Mouse (Mus musculus): Measurements from ENCODE around the gene Exoc1.

The Exoc1 gene

DNA sequence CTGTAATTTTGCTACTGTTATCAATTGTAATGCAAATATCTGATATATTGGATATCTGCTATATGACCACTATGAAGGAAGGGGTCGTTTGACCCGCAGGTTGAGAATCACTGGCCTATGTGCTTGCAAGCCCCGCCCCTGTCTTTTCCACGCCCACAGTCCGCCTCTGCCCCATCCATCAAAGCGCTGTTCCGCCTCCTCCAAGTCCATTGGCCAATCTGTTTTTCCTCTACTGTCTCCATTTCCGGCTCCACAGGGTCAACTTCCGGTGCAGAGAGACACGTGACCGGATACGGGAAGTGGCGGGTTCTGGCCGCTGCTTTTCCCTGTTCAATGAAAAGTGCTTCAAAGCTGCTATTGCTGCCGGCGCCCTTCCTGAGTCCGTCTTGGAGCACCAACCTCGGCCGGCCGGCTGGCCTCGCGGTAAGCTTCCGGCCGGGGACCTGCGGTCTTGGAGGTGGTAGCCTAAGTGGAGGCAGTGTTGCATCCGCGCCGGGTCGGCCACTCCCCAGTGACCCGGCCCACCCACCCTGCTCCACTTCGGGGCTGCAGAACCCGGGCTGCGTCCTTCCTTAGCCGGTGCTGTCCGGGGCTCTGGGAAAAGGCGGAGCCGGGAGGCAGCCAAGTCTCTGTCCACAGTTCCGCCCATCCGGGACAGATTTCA, at the start of gene Exoc1:
Gene Exoc1, plus strand, starts transcription at position 272 of the 664 bp plus-strand sequence.
- peak; percentile 94 for DNase-seq

DNA sequence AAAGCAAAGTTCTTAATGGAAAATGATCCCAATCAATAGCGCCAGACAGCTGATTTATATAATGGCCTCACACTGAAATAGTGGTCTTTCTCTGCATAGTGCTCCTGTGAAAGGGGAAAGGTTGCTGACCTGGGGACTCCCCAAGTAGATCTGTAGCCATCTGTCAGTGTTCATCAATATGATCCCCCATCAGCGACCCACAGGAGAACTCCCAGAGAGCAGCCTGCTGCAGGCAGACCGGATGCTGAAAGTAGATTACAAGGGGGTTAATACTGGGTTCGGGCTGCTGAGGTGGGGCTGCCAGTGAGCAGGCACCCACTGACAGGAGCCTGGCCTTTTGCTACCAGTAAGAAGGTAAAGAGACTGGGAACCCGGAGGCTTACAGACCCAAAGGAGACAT, 45.3 kb upstream of the Exoc1 start, which contains the start of gene Gm7271:
Gene Gm7271, plus strand, starts transcription at position 230 of the 400 bp plus-strand sequence.
- DNase-seq: no peak

GRCm38 (mm10) chr5:76495126-76495525, 34.0 kb upstream of the Exoc1 start:
- no peak for DNase-seq

- DNase-seq: no peak
Measured at GRCm38 (mm10) chr5:76522446-76522845, 6.7 kb upstream of the Exoc1 start.

- no peak for DNase-seq
Measured at GRCm38 (mm10) chr5:76524623-76525022, 4.5 kb upstream of the Exoc1 start.

GRCm38 (mm10) chr5:76525066-76525465, 4.0 kb upstream of the Exoc1 start:
- DNase-seq: no peak

GRCm38 (mm10) chr5:76525829-76526228, 3.3 kb upstream of the Exoc1 start:
- no peak for DNase-seq

- DNase-seq: no peak
Measured at GRCm38 (mm10) chr5:76529704-76530066, 574 bp downstream of the Exoc1 start.

DNA sequence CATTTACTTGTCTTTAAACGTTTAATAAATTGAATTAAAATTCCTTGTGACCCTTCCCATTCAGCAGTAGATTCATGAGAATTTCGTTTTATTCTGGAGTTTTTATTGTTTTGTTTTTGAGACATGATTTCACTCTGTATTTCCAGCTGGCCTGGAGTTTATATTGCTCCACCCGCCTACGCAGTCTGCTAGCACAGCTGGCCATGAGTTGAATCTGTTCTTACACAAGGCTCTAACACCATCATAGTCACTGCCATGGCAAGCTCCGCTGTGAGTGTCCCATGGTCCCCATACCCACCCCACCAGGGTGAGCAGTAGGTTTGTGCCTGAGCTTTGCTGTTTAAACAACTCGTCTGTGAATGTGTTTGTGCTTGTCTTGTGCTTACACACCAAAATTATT, 4.1 kb downstream of the Exoc1 start:
- DNase-seq: no peak

- no peak for DNase-seq
Measured at GRCm38 (mm10) chr5:76536231-76536630, 7.1 kb downstream of the Exoc1 start.

DNA sequence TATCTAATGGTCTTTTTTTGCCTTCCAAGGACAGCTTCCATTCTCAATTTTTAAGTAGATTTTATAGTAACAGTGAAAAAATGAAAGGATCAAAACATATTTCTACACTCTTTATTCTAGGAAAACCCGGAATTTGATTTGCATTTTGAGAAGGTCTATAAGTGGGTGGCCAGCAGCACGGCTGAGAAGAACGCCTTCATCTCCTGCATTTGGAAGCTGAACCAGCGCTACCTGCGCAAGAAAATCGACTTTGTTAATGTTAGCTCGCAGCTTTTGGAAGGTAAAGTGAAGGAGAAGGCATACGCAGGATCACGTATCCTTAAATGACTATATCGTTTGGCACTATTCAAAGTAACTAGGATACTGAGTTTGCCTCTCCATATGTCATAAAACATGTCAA, 8.5 kb downstream of the Exoc1 start:
- DNase-seq: no peak

GRCm38 (mm10) chr5:76540181-76540580, 11.1 kb downstream of the Exoc1 start:
- DNase-seq: no peak

GRCm38 (mm10) chr5:76540842-76541241, 11.7 kb downstream of the Exoc1 start:
- no peak for DNase-seq

DNA sequence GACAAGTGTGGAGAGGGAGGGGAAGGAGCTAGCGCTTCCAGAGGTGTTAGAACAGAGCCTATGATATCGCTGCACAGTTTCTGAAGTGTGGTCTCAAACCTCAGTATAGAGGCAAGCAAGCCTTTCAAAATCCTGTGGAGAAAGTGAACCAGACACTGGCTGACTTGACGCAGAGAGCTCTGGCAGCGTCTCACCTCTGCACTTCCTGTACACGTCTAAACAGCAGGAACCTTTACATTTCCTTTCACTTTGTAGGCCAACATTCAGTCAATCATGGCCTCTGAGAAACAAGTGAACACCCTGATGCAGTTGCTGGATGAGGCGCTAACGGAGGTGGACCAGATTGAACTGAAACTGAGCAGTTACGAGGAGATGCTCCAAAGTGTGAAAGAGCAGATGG, 14.1 kb downstream of the Exoc1 start:
- DNase-seq: no peak

DNA sequence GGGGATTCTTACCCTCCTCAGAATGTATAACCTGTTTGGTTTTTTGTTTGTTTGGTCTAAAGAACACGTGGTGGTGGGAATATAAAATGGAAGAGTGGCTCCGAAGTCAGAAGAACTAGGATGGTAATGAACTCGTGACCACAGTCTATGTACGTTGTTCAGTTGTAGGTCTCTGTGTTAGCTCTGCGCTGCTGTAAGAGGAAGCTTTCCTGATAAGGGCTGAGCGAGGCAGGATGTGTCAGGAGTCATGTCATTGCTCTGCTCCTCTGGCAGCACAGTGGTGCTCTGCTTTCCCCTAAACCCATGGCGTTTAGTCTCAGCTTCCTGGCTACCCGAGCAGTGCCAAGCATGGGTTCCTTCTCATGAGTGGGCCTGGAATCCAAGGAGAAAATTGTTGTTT, 21.3 kb downstream of the Exoc1 start:
- DNase-seq: no peak

DNA sequence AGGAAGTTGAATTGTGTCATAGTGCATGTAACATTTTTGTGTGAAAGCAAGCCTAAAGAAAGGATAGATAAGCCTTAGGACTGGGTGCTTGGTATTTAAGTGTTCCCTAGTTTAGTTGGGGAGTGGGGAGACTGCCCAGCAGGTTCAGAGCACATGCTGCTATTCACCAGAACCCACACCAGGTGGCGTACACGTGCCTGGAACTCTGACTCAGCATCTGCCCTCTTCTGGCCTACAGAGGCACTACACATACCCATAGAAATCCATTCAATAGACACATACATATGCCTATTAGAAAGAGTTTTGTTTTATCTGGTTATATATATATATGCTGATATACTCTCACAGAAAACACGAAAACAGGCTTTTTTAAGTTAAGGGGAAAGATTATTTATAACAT, 36.2 kb downstream of the Exoc1 start:
- DNase-seq: peak; percentile 74

DNA sequence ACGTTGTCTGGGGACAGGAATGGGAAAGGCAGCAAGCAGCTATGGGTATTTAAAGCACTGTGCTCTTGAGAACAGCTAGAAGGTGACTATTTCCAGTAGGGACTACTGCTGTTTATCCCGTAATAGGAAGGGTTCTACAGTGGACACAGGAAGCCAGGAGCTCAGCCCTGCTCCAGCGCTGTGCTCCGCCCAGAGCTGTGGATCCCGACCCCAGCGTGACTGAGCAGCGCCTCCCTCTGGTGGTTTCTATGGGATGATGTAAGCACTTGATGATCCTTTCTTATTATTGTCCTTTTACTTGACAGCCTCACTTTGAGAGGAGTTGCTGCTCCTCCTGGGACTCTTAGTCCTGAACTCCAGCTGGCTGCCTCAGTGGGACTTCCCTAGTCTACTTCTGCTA, 45.1 kb downstream of the Exoc1 start:
- no peak for DNase-seq

GRCm38 (mm10) chr5:76577026-76577425, 47.9 kb downstream of the Exoc1 start:
- no peak for DNase-seq

DNA sequence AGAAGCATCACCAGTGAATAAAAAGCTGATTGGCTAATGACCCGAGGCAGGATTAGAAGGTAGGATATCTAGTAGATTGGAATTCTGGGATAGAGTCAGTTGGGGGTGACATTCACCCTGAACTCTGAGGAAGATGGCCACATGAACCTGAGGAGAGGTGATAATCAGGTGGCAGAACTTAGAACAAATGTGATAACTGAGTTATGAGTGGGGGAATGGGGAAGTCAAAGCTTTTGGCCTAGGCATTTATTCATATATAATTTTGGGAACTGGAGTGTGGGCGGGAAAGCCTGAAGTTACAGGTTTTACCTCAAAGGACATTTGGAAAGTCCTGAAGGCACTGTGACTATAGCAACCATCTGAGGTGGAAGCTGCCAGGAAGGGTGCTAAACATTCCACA, 56.3 kb downstream of the Exoc1 start:
- DNase-seq: no peak

- DNase-seq: peak; percentile 92
Measured at GRCm38 (mm10) chr5:76588551-76589283, 59.6 kb downstream of the Exoc1 start, which contains the start of gene Cep135. Cep135 (plus strand) TSS chr5:76588698.

- DNase-seq: no peak
Measured at GRCm38 (mm10) chr5:76589311-76589710, 60.2 kb downstream of the Exoc1 start.

DNA sequence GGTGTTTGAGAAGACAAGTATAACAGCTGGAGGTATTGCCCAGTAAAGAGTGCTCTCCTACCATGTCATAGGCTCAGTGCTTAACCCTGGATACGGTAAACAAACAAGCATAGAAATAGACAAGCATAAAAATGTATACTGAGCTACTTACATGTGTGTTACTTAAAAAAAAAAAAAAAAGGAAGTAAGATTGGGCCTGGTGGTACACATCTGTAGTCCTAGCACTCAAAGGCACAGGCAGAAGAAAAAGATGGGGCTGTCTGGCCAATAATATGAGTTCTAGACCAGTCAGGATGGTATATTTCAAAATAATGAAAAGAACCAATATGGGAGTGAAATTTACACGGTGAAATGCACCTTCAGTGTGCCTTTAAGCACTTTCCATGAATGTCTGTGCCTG, 60.9 kb downstream of the Exoc1 start:
- DNase-seq: no peak

DNA sequence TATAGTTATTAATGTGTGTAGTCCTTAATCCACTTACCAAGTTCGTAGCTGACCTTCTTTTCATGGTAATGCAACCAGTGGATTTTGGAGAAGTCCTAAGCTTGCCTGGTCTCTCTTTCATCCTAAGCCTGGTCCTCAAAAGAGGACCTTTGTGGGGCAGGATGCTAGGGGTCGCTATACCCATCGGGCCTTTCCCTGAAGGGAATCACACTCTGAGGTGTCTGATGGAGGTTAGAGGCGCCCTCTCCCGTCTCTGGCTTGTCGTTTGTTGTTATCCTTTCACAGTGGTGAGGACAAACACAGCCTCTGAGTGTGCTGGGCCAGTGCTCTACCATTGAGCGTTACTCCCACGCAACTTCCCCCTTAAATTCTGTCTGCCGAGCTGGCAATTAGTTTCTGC, 62.8 kb downstream of the Exoc1 start:
- no peak for DNase-seq

GRCm38 (mm10) chr5:76609702-76610370, 80.7 kb downstream of the Exoc1 start:
- DNase-seq: no peak
